Mouse (Mus musculus) telencephalon, adult 2 months (tissue): ENCODE results near the gene Olfr992.
A peak's percentile ranks its signal among the peaks of the same experiment; 100 is the strongest.
"Not testable (repeated sequence)": the region's sequence is repeated elsewhere in the genome, so short reads cannot be mapped to it uniquely, and the experiment has no call there.

ENCODE experiments used
- DNase-seq: peaks from one replicate; pipeline ENCODE4 v3.0.0-alpha.2; 2011; ENCODE audit warnings: low read depth, low spot score

Gene Olfr992

GRCm38 (mm10) chr2:85409369-85409768 is at the start of gene Olfr992:
TSS of gene Olfr992 (minus strand) at chr2:85409469.
- DNase-seq = no peak

GRCm38 (mm10) chr2:85443539-85443938 is 34.3 kb upstream of the Olfr992 start, which contains the start of gene Olfr995:
TSS of gene Olfr995 (minus strand) at chr2:85443639.
- no peak for DNase-seq

GRCm38 (mm10) chr2:85442546-85442945 is 33.3 kb upstream of the Olfr992 start:
- no peak for DNase-seq

GRCm38 (mm10) chr2:85436351-85436750 is 27.1 kb upstream of the Olfr992 start, which contains the start of gene Olfr994:
TSS of gene Olfr994 (minus strand) at chr2:85436451.
- no peak for DNase-seq

GRCm38 (mm10) chr2:85425893-85426292 is 16.6 kb upstream of the Olfr992 start:
- DNase-seq = peak; percentile 83

GRCm38 (mm10) chr2:85414777-85415176 is 5.5 kb upstream of the Olfr992 start, which contains the start of gene Olfr993:
TSS of gene Olfr993 (minus strand) at chr2:85414877.
- DNase-seq = no peak

GRCm38 (mm10) chr2:85363127-85363526 is 46.1 kb downstream of the Olfr992 start, which contains the start of gene Olfr988:
TSS of gene Olfr988 (minus strand) at chr2:85363227.
- DNase-seq = not testable (repeated sequence)
